Mouse (Mus musculus) lung, postnatal 0 days (tissue): Measurements from ENCODE around the gene Ak2. TPM values are rescaled to one million over a fixed set of nuclear protein-coding genes. Genes with fewer than 3 reads are reported as not detected.
A peak's percentile ranks its signal among the peaks of the same experiment; 100 is the strongest.

ENCODE experiments used
- ATAC-seq: fragments of 200-750 bp; cut with Nextera tagmentation; 2 replicates; pipeline ENCODE4 v1.8.0; 2017; ENCODE audit warnings: moderate library complexity
- DNase-seq: peaks from one replicate; pipeline ENCODE4 v3.0.0-alpha.2; 2016; ENCODE audit warnings: low spot score
- H3K27ac ChIP-seq: fragments of 300-500 bp; sonication (generic); 2 replicates; pipeline ENCODE4 v1.5.1; 2014; ENCODE audit warnings: antibody characterized with exemption, mild to moderate bottlenecking, low read length, mixed read lengths
- H3K27me3 ChIP-seq: fragments of 300-500 bp; sonication (generic); replicated peaks from 2 replicates; pipeline ENCODE4 v1.6.1; 2014; ENCODE audit warnings: low read length, mixed read lengths; ENCODE audit not compliant: insufficient read depth
- H3K36me3 ChIP-seq: fragments of 300-500 bp; sonication (generic); 2 replicates; pipeline ENCODE4 v1.6.1; 2014; ENCODE audit warnings: low read length, mixed read lengths; ENCODE audit not compliant: insufficient read depth
- H3K4me1 ChIP-seq: fragments of 300-500 bp; sonication (generic); 2 replicates; pipeline ENCODE4 v1.6.1; 2014; ENCODE audit warnings: antibody characterized with exemption, low read depth, low read length, mixed read lengths; ENCODE audit not compliant: insufficient read depth
- H3K4me2 ChIP-seq: fragments of 300-500 bp; sonication (generic); replicated peaks from 2 replicates; pipeline ENCODE4 v1.6.1; 2014; ENCODE audit warnings: low read depth, mild to moderate bottlenecking, low read length, moderate library complexity, mixed read lengths
- H3K4me3 ChIP-seq: fragments of 300-500 bp; sonication (generic); 2 replicates; pipeline ENCODE4 v1.5.1; 2014; ENCODE audit warnings: low read depth, low read length
- H3K9ac ChIP-seq: fragments of 300-500 bp; sonication (generic); replicated peaks from 2 replicates; pipeline ENCODE4 v1.6.1; 2014; ENCODE audit warnings: low read depth, mild to moderate bottlenecking
- H3K9me3 ChIP-seq: fragments of 300-500 bp; sonication (generic); 2 replicates; pipeline ENCODE4 v1.6.1; 2016; ENCODE audit warnings: low read length, mixed read lengths
- CTCF ChIP-seq: IDR thresholded peaks from 2 replicates; pipeline ENCODE4 v1.5.1; 2016; ENCODE audit warnings: antibody characterized with exemption, mild to moderate bottlenecking
- EP300 ChIP-seq: IDR thresholded peaks from 2 replicates; pipeline ENCODE4 v1.6.1; 2016; ENCODE audit warnings: antibody characterized with exemption, mild to moderate bottlenecking, control low read depth
- WGBS: fragments of 180-500 bp; shearing (Covaris S2); extraction: QIAGEN DNeasy Blood & Tissue Kit; methylation state at CpG from one replicate; pipeline ENCODE4 v1.1.7; 2014; 5-methylcytosine and 5-hydroxymethylcytosine counted together
- polyA plus RNA-seq: library from polyadenylated mRNA; unstranded; fragments of >200 nt; fragmentation: Nextera tagmentation; extraction: Ambion mirVana; gene quantifications from 2 replicates; pipeline ENCODE4 v1.2.1, GENCODE M21; 2015

Gene Ak2
- polyA plus RNA-seq, 1 experiment from 2014 or later, result 85.7 TPM

- H3K9ac ChIP-seq, result no peak overlapping the region
- H3K9me3 ChIP-seq, result no peaks in the 10 kb centered on the region
- H3K27ac ChIP-seq, result no peak overlapping the region
- DNase-seq, result no peak
- H3K27me3 ChIP-seq, result no peaks in the 10 kb centered on the region
- no peak for ATAC-seq
- no peaks in the 10 kb centered on the region for H3K36me3 ChIP-seq
- H3K4me2 ChIP-seq, result no peak overlapping the region
- no peak for TF ChIP-seq CTCF
- TF ChIP-seq EP300, result no peak
- no peaks in the 10 kb centered on the region for H3K4me1 ChIP-seq
- no peak overlapping the region for H3K4me3 ChIP-seq
- WGBS, result 37% methylated on average over 1 of the region's 1 CpGs
Observed at GRCm38 (mm10) chr4:128978634-128979033, 13.1 kb upstream of the Ak2 start.

- H3K27me3 ChIP-seq, result no peaks in the 10 kb centered on the region
- TF ChIP-seq EP300 (no peak), CTCF (no peak)
- ATAC-seq (peak; percentile 10; the same call in 1 of the 2 replicates), DNase-seq (peak; percentile 42)
- H3K27ac ChIP-seq, result no peak overlapping the region
- H3K4me3 ChIP-seq, result no peak overlapping the region
- H3K4me2 ChIP-seq, result no peak overlapping the region
- H3K4me1 ChIP-seq, result no peaks in the 10 kb centered on the region
- no peak overlapping the region for H3K9ac ChIP-seq
- H3K36me3 ChIP-seq, result no peaks in the 10 kb centered on the region
- WGBS, result 57% methylated on average over 12 of the region's 12 CpGs
- no peaks in the 10 kb centered on the region for H3K9me3 ChIP-seq
Observed at GRCm38 (mm10) chr4:128980890-128981832, 10.6 kb upstream of the Ak2 start.

- WGBS, result 65% methylated on average over 11 of the region's 11 CpGs
- H3K4me2 ChIP-seq, result no peak overlapping the region
- ATAC-seq, result no peak
Observed at GRCm38 (mm10) chr4:128981833-128982180, 10.0 kb upstream of the Ak2 start.

GRCm38 (mm10) chr4:128983151-128983550 is 8.6 kb upstream of the Ak2 start:
- 26% methylated on average over 2 of the region's 2 CpGs for WGBS
- H3K9ac ChIP-seq, result no peak overlapping the region

More at GRCm38 (mm10) chr4:128981833-128982180, 10.0 kb upstream of the Ak2 start:
- H3K27ac ChIP-seq, result no peak overlapping the region
- no peaks in the 10 kb centered on the region for H3K36me3 ChIP-seq
- DNase-seq, result no peak
- no peaks in the 10 kb centered on the region for H3K4me1 ChIP-seq
- no peaks in the 10 kb centered on the region for H3K27me3 ChIP-seq
- no peaks in the 10 kb centered on the region for H3K9me3 ChIP-seq
- H3K4me3 ChIP-seq, result no peak overlapping the region
- H3K9ac ChIP-seq, result no peak overlapping the region
- TF ChIP-seq EP300 (no peak), CTCF (no peak)

GRCm38 (mm10) chr4:128983656-128984055 is 8.1 kb upstream of the Ak2 start:
- no peak overlapping the region for H3K4me3 ChIP-seq
- H3K4me2 ChIP-seq, result no peak overlapping the region
- WGBS, result 44% methylated on average over 2 of the region's 2 CpGs
- H3K36me3 ChIP-seq, result no peaks in the 10 kb centered on the region
- no peaks in the 10 kb centered on the region for H3K4me1 ChIP-seq
- no peak overlapping the region for H3K27ac ChIP-seq
- DNase-seq (peak; percentile 39), ATAC-seq (peak; percentile 43)
- no peaks in the 10 kb centered on the region for H3K9me3 ChIP-seq
- TF ChIP-seq EP300 (no peak), CTCF (peak; percentile 18; the same call in 1 of the 2 replicates)
- no peak overlapping the region for H3K9ac ChIP-seq
- H3K27me3 ChIP-seq, result no peaks in the 10 kb centered on the region

More at GRCm38 (mm10) chr4:128983151-128983550, 8.6 kb upstream of the Ak2 start:
- Histone ChIP-seq H3K27ac (no peak overlapping the region), H3K4me3 (no peak overlapping the region), H3K4me2 (no peak overlapping the region), H3K36me3 (no peaks in the 10 kb centered on the region), H3K4me1 (no peaks in the 10 kb centered on the region), H3K27me3 (no peaks in the 10 kb centered on the region), H3K9me3 (no peaks in the 10 kb centered on the region)
- DNase-seq, result no peak
- TF ChIP-seq CTCF (no peak), EP300 (no peak)
- no peak for ATAC-seq

GRCm38 (mm10) chr4:128984600-128984999 is 7.2 kb upstream of the Ak2 start:
- no peak overlapping the region for H3K9ac ChIP-seq
- H3K36me3 ChIP-seq, result no peaks in the 10 kb centered on the region
- 45% methylated on average over 3 of the region's 3 CpGs for WGBS
- no peak for DNase-seq
- no peak for TF ChIP-seq CTCF
- TF ChIP-seq EP300, result no peak
- no peak overlapping the region for H3K27ac ChIP-seq
- no peak for ATAC-seq
- H3K27me3 ChIP-seq, result no peaks in the 10 kb centered on the region
- H3K4me2 ChIP-seq, result no peak overlapping the region
- no peaks in the 10 kb centered on the region for H3K9me3 ChIP-seq
- H3K4me1 ChIP-seq, result no peaks in the 10 kb centered on the region
- H3K4me3 ChIP-seq, result no peak overlapping the region
